Comparison of ENCODE assay signal across 8 mouse cellular contexts in the genomic region with DNA sequence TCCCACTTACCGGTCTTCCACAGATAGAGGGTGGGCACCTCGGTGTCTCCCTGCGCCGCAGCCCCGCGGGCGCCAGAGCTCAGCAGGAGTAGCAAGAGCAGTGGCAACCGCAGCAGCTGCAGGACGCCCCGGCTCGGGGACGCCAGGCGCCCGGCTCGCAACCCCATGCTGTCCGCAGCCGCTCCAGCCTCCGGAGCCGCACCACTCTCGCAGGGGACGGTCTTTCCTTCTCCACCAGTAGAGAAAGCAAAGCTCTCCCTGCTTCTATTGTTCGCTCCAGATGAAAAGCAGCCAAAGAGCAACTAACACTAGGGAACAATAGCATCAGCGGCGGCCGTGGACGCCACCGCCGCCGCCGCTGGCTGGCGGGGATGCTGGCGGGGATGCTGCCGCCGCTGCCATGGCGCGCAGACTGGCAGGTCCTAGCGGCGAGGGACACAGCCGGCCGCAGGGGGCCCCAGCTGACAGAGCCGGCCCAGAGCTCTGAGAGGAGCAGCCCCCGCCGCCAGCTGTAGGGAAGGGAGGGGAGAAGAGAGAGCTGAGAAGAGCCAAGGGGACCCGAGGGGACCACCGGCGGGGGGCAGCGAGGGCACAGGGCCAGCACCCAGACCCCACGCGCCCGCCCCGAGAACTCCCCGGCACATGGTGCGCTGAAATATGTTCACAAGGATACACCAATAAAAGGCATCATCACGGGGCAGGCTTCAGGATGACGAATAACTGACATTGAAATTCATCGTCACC. TPM values are rescaled to one million over a fixed set of nuclear protein-coding genes. Genes with fewer than 3 reads are reported as not detected.
DNase-seq lines count a peak whose midpoint lies in the region; ATAC-seq and TF ChIP-seq lines count a peak whose summit lies in the region.

Gene Thsd7a, minus strand, starts transcription at position 624 of the 744 bp plus-strand sequence.

- under 1% methylated on average over 52 of the region's 56 CpGs for WGBS in hindbrain, postnatal 0 days

- ATAC-seq in hindbrain, postnatal 0 days: peak; percentile 93

- peak; percentile 15 for DNase-seq in adrenal gland, adult 8-10 months
- peak; percentile 61 for DNase-seq in embryo, embryonic 10 days (ENCODE audit: low spot score)
- peak; percentile 38 for DNase-seq in gastrocnemius, postnatal 14 days
- peak; percentile 83 for DNase-seq in hindbrain, postnatal 0 days (ENCODE audit: low spot score)
- DNase-seq in left cerebral cortex, adult 8-10 months (ENCODE audit: low spot score in 2 of 2): peak; percentile 36 to 47
- peak; percentile 63 for DNase-seq in mesoderm, embryonic 11.5 days (ENCODE audit: low read depth, low spot score)
- peak; percentile 2 for DNase-seq in skeletal muscle tissue, adult 2 months (ENCODE audit: low read depth, low spot score)
- DNase-seq in thymus, postnatal 25 days: no peak

- TF ChIP-seq CTCF in hindbrain, postnatal 0 days (IDR thresholded peaks at IDR 0.05; ENCODE audit: low read depth): peak; percentile 8

- peak within 1 kb of the TSS; percentile 80 for H3K9ac ChIP-seq in hindbrain, postnatal 0 days (replicated peaks; ENCODE audit: low read length)

- peak within 1 kb of the TSS; percentile 90 for H3K27ac ChIP-seq in hindbrain, postnatal 0 days

- H3K27me3 ChIP-seq in hindbrain, postnatal 0 days (ENCODE audit: insufficient read depth, low read length): no peaks in the 10 kb centered on the region

- intact Hi-C loops in gastrocnemius, postnatal 14 days (cut with DNase I; ENCODE audit: low total_unique reads): no loop called here

- peak within 1 kb of the TSS; percentile 75 for H3K4me2 ChIP-seq in hindbrain, postnatal 0 days (ENCODE audit: low read depth, low read length)

- H3K9me3 ChIP-seq in hindbrain, postnatal 0 days (ENCODE audit: low read length): no peaks in the 10 kb centered on the region

- H3K4me1 ChIP-seq in hindbrain, postnatal 0 days (ENCODE audit: insufficient read depth, low read length): no peaks in the 10 kb centered on the region

- H3K36me3 ChIP-seq in hindbrain, postnatal 0 days (ENCODE audit: insufficient read depth, low read length): no peaks in the 10 kb centered on the region

- peak within 1 kb of the TSS; percentile 90 for H3K4me3 ChIP-seq in hindbrain, postnatal 0 days (ENCODE audit: low read length)

RNA-seq across cellular contexts. Expression of gene Thsd7a, which starts in this region (rescaled TPM):
- total RNA-seq in adrenal gland, adult 8-10 months (2022): 10 to 100 TPM; 11.0 to 14.5 (median 11.5) TPM
- total RNA-seq in gastrocnemius, postnatal 14 days (2021): 1 to 10 TPM; 2.3 to 2.8 TPM
- 20.8 and 21.2 TPM in 2 replicates for total RNA-seq in hindbrain, postnatal 0 days (2014; rRNA removed)
- polyA plus RNA-seq in hindbrain, postnatal 0 days (2015; fragmentation: Nextera tagmentation; extraction: Ambion mirVana): 16.3 and 16.5 TPM in 2 replicates
- 10 to 100 TPM; 35.9 to 41.1 (median 38.0) TPM for total RNA-seq in left cerebral cortex, adult 8-10 months (2022)
